Mouse (Mus musculus) MEL (cell line): ENCODE measurements around the gene Tnik.

Experiments
- CTCF ChIP-seq, 3 experiments: IDR thresholded peaks in 2 of 3; conservative IDR thresholded peaks in 1 of 3; 2 replicates each; pipeline ENCODE4 v1.5.1; 2011 to 2012; ENCODE audit warnings: low read length in 3 of 3, low read depth in 2 of 3, mild to moderate bottlenecking in 2 of 3, improper control_type of control experiment in 1 of 3, inconsistent platforms in 1 of 3, mixed read lengths in 1 of 3, moderate library complexity in 1 of 3; ENCODE audit not compliant: control insufficient read depth in 1 of 3, insufficient read depth in 1 of 3, poor library complexity in 1 of 3, severe bottlenecking in 1 of 3
- MEF2A ChIP-seq: IDR thresholded peaks from 2 replicates; pipeline ENCODE4 v1.6.1; 2014; ENCODE audit warnings: low read depth, mild to moderate bottlenecking, inconsistent platforms, low read length, improper control_type of control experiment; ENCODE audit not compliant: poor library complexity, insufficient replicate concordance, severe bottlenecking; ENCODE audit errors: extremely low read depth
- MYC ChIP-seq: IDR thresholded peaks from 2 replicates; pipeline ENCODE4 v1.6.1; 2011; ENCODE audit warnings: low read depth, mild to moderate bottlenecking, low read length, improper control_type of control experiment, moderate library complexity
- POLR2A ChIP-seq, 2 experiments: IDR thresholded peaks; 2 replicates each; pipeline ENCODE4 v1.6.1; 2011 to 2012; ENCODE audit warnings: low read length in 2 of 2, mild to moderate bottlenecking in 2 of 2, control low read depth in 1 of 2, improper control_type of control experiment in 1 of 2, low read depth in 1 of 2, moderate library complexity in 1 of 2; ENCODE audit not compliant: control insufficient read depth in 1 of 2, insufficient read depth in 1 of 2, poor library complexity in 1 of 2
- TCF12 ChIP-seq: IDR thresholded peaks from 2 replicates; pipeline ENCODE4 v1.6.1; 2014; ENCODE audit warnings: low read depth, mild to moderate bottlenecking, inconsistent platforms, low read length, improper control_type of control experiment, moderate library complexity
- USF2 ChIP-seq, 2 experiments: IDR thresholded peaks; 2 replicates each; pipeline ENCODE4 v1.6.1; 2011 to 2012; ENCODE audit warnings: improper control_type of control experiment in 2 of 2, low read length in 2 of 2, borderline replicate concordance in 1 of 2, inconsistent platforms in 1 of 2, low read depth in 1 of 2, mild to moderate bottlenecking in 1 of 2; ENCODE audit not compliant: insufficient read depth in 1 of 2

DNA sequence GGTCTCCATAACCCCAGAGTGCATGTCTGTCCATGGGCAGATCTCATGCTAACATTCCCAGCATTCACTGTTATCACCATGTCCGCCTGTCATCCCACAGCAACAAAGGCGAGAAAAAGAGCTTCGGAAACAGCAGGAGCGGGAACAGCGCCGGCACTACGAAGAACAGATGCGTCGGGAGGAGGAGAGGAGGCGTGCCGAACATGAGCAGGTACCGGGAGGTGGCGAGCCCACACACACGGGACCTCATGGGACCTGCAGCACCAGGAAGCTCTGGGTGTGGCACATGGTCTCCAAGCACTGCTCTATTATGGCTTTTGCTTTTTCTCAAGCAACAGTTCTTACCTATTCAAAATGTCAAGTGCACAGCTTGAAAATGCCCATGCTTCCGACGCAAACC lies 330.9 kb downstream of the Tnik start:
- TF ChIP-seq MEF2A = no peak
- TF ChIP-seq CTCF (IDR thresholded peaks at IDR 0.05 in 2 of 3, conservative IDR thresholded peaks at IDR 0.05 in 1 of 3; ENCODE audit: control insufficient read depth in 1 of 3, insufficient read depth in 1 of 3, low read depth in 2 of 3, low read length in 3 of 3, poor library complexity in 1 of 3, severe bottlenecking in 1 of 3) = no peak
- no peak for TF ChIP-seq POLR2A (IDR thresholded peaks at IDR 0.05; ENCODE audit: control insufficient read depth in 1 of 2, insufficient read depth in 1 of 2, low read depth in 1 of 2, low read length in 2 of 2, poor library complexity in 1 of 2)
- TF ChIP-seq MYC = no peak
- TF ChIP-seq TCF12 = no peak
- TF ChIP-seq USF2 (IDR thresholded peaks at IDR 0.05; ENCODE audit: borderline replicate concordance in 1 of 2, insufficient read depth in 1 of 2, low read depth in 1 of 2, low read length in 2 of 2) = no peak
